Mouse (Mus musculus): ENCODE measurements around the gene Sept10. TPM values are rescaled to one million over a fixed set of nuclear protein-coding genes. Genes with fewer than 3 reads are reported as not detected.
"Not testable (repeated sequence)": the region's sequence is repeated elsewhere in the genome, so short reads cannot be mapped to it uniquely, and the experiment has no call there.

Sept10 gene
- polyA plus RNA-seq, 1 experiment from 2014 or later: 9.4 TPM

GRCm38 (mm10) chr10:59110386-59110785, 111.3 kb downstream of the Sept10 start:
- H3K9ac ChIP-seq (ENCODE audit: low read depth, low read length): no peak overlapping the region
- no peak overlapping the region for H3K4me2 ChIP-seq (ENCODE audit: low read depth, low read length)
- no peak for ATAC-seq (ENCODE audit: low read depth)
- H3K27me3 ChIP-seq (ENCODE audit: control insufficient read depth, insufficient read depth, low read depth, low read length): no peaks in the 10 kb centered on the region
- WGBS (ENCODE audit: insufficient replicate concordance): 66% methylated on average over 7 of the region's 7 CpGs
- H3K9me3 ChIP-seq (replicated peaks; ENCODE audit: control insufficient read depth, low read length): no peaks in the 10 kb centered on the region
- no peak overlapping the region for H3K4me3 ChIP-seq (ENCODE audit: low read depth, low read length)
- no peaks in the 10 kb centered on the region for H3K36me3 ChIP-seq (ENCODE audit: control insufficient read depth, insufficient read depth)
- H3K4me1 ChIP-seq (ENCODE audit: control insufficient read depth, low read depth, low read length): no peaks in the 10 kb centered on the region
- no peak overlapping the region for H3K27ac ChIP-seq (ENCODE audit: low read length)

GRCm38 (mm10) chr10:59109015-59109414, 112.6 kb downstream of the Sept10 start:
- Histone ChIP-seq H3K9ac (ENCODE audit: low read depth, low read length) (no peak overlapping the region), H3K4me1 (ENCODE audit: control insufficient read depth, low read depth, low read length) (no peaks in the 10 kb centered on the region), H3K4me3 (ENCODE audit: low read depth, low read length) (no peak overlapping the region), H3K27me3 (ENCODE audit: control insufficient read depth, insufficient read depth, low read depth, low read length) (no peaks in the 10 kb centered on the region), H3K27ac (ENCODE audit: low read length) (no peak overlapping the region), H3K9me3 (replicated peaks; ENCODE audit: control insufficient read depth, low read length) (no peaks in the 10 kb centered on the region), H3K4me2 (ENCODE audit: low read depth, low read length) (no peak overlapping the region), H3K36me3 (ENCODE audit: control insufficient read depth, insufficient read depth) (no peaks in the 10 kb centered on the region)
- 11% methylated on average over 2 of the region's 2 CpGs for WGBS (ENCODE audit: insufficient replicate concordance)
- ATAC-seq (ENCODE audit: low read depth): no peak

- WGBS (ENCODE audit: insufficient replicate concordance): 59% methylated on average over 3 of the region's 3 CpGs
- Histone ChIP-seq H3K36me3 (ENCODE audit: control insufficient read depth, insufficient read depth) (no peaks in the 10 kb centered on the region), H3K4me1 (ENCODE audit: control insufficient read depth, low read depth, low read length) (no peaks in the 10 kb centered on the region), H3K4me2 (ENCODE audit: low read depth, low read length) (no peak overlapping the region), H3K4me3 (ENCODE audit: low read depth, low read length) (no peak overlapping the region), H3K9me3 (replicated peaks; ENCODE audit: control insufficient read depth, low read length) (no peaks in the 10 kb centered on the region), H3K27me3 (ENCODE audit: control insufficient read depth, insufficient read depth, low read depth, low read length) (no peaks in the 10 kb centered on the region), H3K27ac (ENCODE audit: low read length) (no peak overlapping the region), H3K9ac (ENCODE audit: low read depth, low read length) (no peak overlapping the region)
- no peak for ATAC-seq (ENCODE audit: low read depth)
These were observed 115.0 kb downstream of the Sept10 start for GRCm38 (mm10) chr10:59106644-59107043.

GRCm38 (mm10) chr10:59105885-59106284, 115.8 kb downstream of the Sept10 start:
- Histone ChIP-seq H3K9ac (ENCODE audit: low read depth, low read length) (no peak overlapping the region), H3K36me3 (ENCODE audit: control insufficient read depth, insufficient read depth) (no peaks in the 10 kb centered on the region), H3K4me3 (ENCODE audit: low read depth, low read length) (no peak overlapping the region), H3K4me2 (ENCODE audit: low read depth, low read length) (no peak overlapping the region), H3K27me3 (ENCODE audit: control insufficient read depth, insufficient read depth, low read depth, low read length) (no peaks in the 10 kb centered on the region), H3K4me1 (ENCODE audit: control insufficient read depth, low read depth, low read length) (no peaks in the 10 kb centered on the region), H3K9me3 (replicated peaks; ENCODE audit: control insufficient read depth, low read length) (no peaks in the 10 kb centered on the region), H3K27ac (ENCODE audit: low read length) (no peak overlapping the region)
- no peak for ATAC-seq (ENCODE audit: low read depth)
- 71% methylated on average over 8 of the region's 8 CpGs for WGBS (ENCODE audit: insufficient replicate concordance)

GRCm38 (mm10) chr10:59104683-59105082, 117.0 kb downstream of the Sept10 start:
- Histone ChIP-seq H3K27me3 (ENCODE audit: control insufficient read depth, insufficient read depth, low read depth, low read length) (no peaks in the 10 kb centered on the region), H3K4me3 (ENCODE audit: low read depth, low read length) (no peak overlapping the region), H3K9ac (ENCODE audit: low read depth, low read length) (no peak overlapping the region), H3K4me1 (ENCODE audit: control insufficient read depth, low read depth, low read length) (no peaks in the 10 kb centered on the region), H3K27ac (ENCODE audit: low read length) (no peak overlapping the region), H3K4me2 (ENCODE audit: low read depth, low read length) (no peak overlapping the region), H3K9me3 (replicated peaks; ENCODE audit: control insufficient read depth, low read length) (no peaks in the 10 kb centered on the region), H3K36me3 (ENCODE audit: control insufficient read depth, insufficient read depth) (no peaks in the 10 kb centered on the region)
- no peak for ATAC-seq (ENCODE audit: low read depth)
- 62% methylated on average over 5 of the region's 5 CpGs for WGBS (ENCODE audit: insufficient replicate concordance)

GRCm38 (mm10) chr10:59103076-59103475, 118.6 kb downstream of the Sept10 start:
- ATAC-seq (ENCODE audit: low read depth); H3K9me3 ChIP-seq (replicated peaks; ENCODE audit: control insufficient read depth, low read length); H3K27ac ChIP-seq (ENCODE audit: low read length); H3K9ac ChIP-seq (ENCODE audit: low read depth, low read length); H3K27me3 ChIP-seq (ENCODE audit: control insufficient read depth, insufficient read depth, low read depth, low read length); H3K4me1 ChIP-seq (ENCODE audit: control insufficient read depth, low read depth, low read length); H3K36me3 ChIP-seq (ENCODE audit: control insufficient read depth, insufficient read depth); H3K4me2 ChIP-seq (ENCODE audit: low read depth, low read length); H3K4me3 ChIP-seq (ENCODE audit: low read depth, low read length): not testable (repeated sequence)
- 64% methylated on average over 5 of the region's 5 CpGs for WGBS (ENCODE audit: insufficient replicate concordance)

- no peaks in the 10 kb centered on the region for H3K4me1 ChIP-seq (ENCODE audit: control insufficient read depth, low read depth, low read length)
- H3K9ac ChIP-seq (ENCODE audit: low read depth, low read length): no peak overlapping the region
- H3K4me3 ChIP-seq (ENCODE audit: low read depth, low read length): no peak overlapping the region
- WGBS (ENCODE audit: insufficient replicate concordance): 64% methylated on average over 7 of the region's 7 CpGs
- no peaks in the 10 kb centered on the region for H3K36me3 ChIP-seq (ENCODE audit: control insufficient read depth, insufficient read depth)
- no peak overlapping the region for H3K4me2 ChIP-seq (ENCODE audit: low read depth, low read length)
- no peak for ATAC-seq (ENCODE audit: low read depth)
- H3K27me3 ChIP-seq (ENCODE audit: control insufficient read depth, insufficient read depth, low read depth, low read length): no peaks in the 10 kb centered on the region
- no peaks in the 10 kb centered on the region for H3K9me3 ChIP-seq (replicated peaks; ENCODE audit: control insufficient read depth, low read length)
- H3K27ac ChIP-seq (ENCODE audit: low read length): no peak overlapping the region
These were observed 129.7 kb downstream of the Sept10 start for GRCm38 (mm10) chr10:59091988-59092387.

Other genes with a start within 250 kb of the Sept10 start
- gene Sowahc, start 106 bp upstream of the Sept10 start, polyA plus RNA-seq (2015; fragmentation: Nextera tagmentation; extraction: Ambion mirVana): 2.5 and 2.7 TPM in 2 replicates
- 14.9 and 15.0 TPM in 2 replicates for gene P4ha1, start 101.4 kb upstream of the Sept10 start, polyA plus RNA-seq (2015; fragmentation: Nextera tagmentation; extraction: Ambion mirVana)
- gene Gm10273, start 173.8 kb upstream of the Sept10 start, polyA plus RNA-seq (2015; fragmentation: Nextera tagmentation; extraction: Ambion mirVana): 3.3 and 5.6 TPM in 2 replicates
- gene Pla2g12b, start 181.8 kb upstream of the Sept10 start, polyA plus RNA-seq (2015; fragmentation: Nextera tagmentation; extraction: Ambion mirVana): 57.6 and 60.4 TPM in 2 replicates
- gene Oit3, start 219.9 kb upstream of the Sept10 start, polyA plus RNA-seq (2015; fragmentation: Nextera tagmentation; extraction: Ambion mirVana): 21.0 and 21.8 TPM in 2 replicates

Data from liver, embryonic 16.5 days (tissue).